Mouse (Mus musculus): ENCODE data around the gene Crebl2.

DNA sequence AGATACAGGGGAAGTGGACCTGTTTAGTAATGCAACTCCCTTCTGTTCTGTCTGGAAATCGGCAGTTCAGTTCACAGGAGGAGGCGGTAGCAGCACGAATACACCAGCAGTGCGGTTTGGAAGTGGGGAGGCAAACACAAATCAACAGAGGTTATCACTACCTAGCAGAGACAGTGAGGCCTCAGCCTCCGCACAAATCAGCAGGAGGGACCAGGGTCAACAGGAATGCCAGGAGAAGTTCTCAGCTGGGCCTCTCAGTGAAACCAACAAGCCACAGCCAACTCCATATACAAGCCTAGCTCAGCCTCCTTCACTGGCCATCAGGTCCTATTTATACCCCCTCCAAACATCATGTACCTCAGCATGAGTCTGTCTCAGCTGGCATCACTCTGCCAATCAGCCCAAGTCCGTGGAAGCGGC is 48.5 kb upstream of the Crebl2 start:
- TF ChIP-seq CTCF (IDR thresholded peaks at IDR 0.05; ENCODE audit: low read depth, low read length) (no peak), POLR2A (IDR thresholded peaks at IDR 0.05; ENCODE audit: borderline replicate concordance, low read depth, low read length) (no peak)
